Mouse (Mus musculus): ENCODE measurements at regions not wholly inside any gene's neighbourhood (a gene's known extent, or its start where the extent isn't known, plus 50 kb on each side); places are given as distances from the start of the nearest gene placed in this dataset.

GRCm38 (mm10) chr12:68827549-68828249 lies 331.3 kb downstream of the Rps29 start:
- Histone ChIP-seq H3K4me1 (ENCODE audit: control insufficient read depth in 1 of 2, insufficient read depth in 2 of 2) (peaks cover 0 to 9% of the 10 kb centered on the region in 2 experiments; a peak in 1 of 4 replicates), H3K9me3 (replicated peaks; ENCODE audit: low read length) (no peaks in the 10 kb centered on the region), H3K4me3 (replicated peaks in 1 of 3; ENCODE audit: low read depth in 2 of 3, low read length in 2 of 3, poor library complexity in 1 of 3) (no peak overlapping the region), H3K9ac (ENCODE audit: insufficient read depth, low read depth) (no peak overlapping the region), H3K27ac (ENCODE audit: insufficient read depth, low read depth) (no peak overlapping the region), H3K27me3 (replicated peaks) (no peaks in the 10 kb centered on the region), H3K79me2 (replicated peaks; ENCODE audit: control insufficient read depth, extremely low read depth, insufficient read depth, poor library complexity, severe bottlenecking) (no peaks in the 10 kb centered on the region), H3K4me2 (ENCODE audit: insufficient read depth, low read depth, poor library complexity, severe bottlenecking) (no peak overlapping the region), H3K36me3 (replicated peaks in 1 of 2; ENCODE audit: control insufficient read depth in 1 of 2, insufficient read depth in 1 of 2, low read length in 1 of 2) (no peaks in the 10 kb centered on the region)
- dilution Hi-C loops (cut with MboI; ENCODE audit: extremely low pct_ligation_motif_present, extremely low pct_unique_long_range_greater_than_20kb, low sequenced_read_pairs), result no loop called here
- TF ChIP-seq ZMIZ1 (IDR thresholded peaks at IDR 0.05; ENCODE audit: low read depth, low read length) (no peak), TCF12 (IDR thresholded peaks at IDR 0.05; ENCODE audit: low read depth, low read length) (no peak), JUN (IDR thresholded peaks at IDR 0.05; ENCODE audit: insufficient read depth, low read depth, low read length) (no peak), KAT2A (IDR thresholded peaks at IDR 0.05; ENCODE audit: insufficient replicate concordance, low read length) (no peak), SIN3A (IDR thresholded peaks at IDR 0.05; ENCODE audit: low read length) (no peak), TBP (conservative IDR thresholded peaks at IDR 0.05; ENCODE audit: low read depth, low read length) (no peak), POLR2AphosphoS2 (IDR thresholded peaks at IDR 0.05; ENCODE audit: low read depth, low read length) (no peak), POLR2A (IDR thresholded peaks at IDR 0.05; ENCODE audit: low read depth, low read length) (no peak), JUND (conservative IDR thresholded peaks at IDR 0.05; ENCODE audit: low read depth, low read length) (no peak), UBTF (IDR thresholded peaks at IDR 0.05; ENCODE audit: low read depth, low read length) (no peak)
- in situ Hi-C loops (cut with MboI; ENCODE audit: low pct_ligation_motif_present, low pct_unique_long_range_greater_than_20kb, low sequenced_read_pairs), result no loop called here
- DNase-seq (ENCODE audit: extremely low read depth), result no peak

DNA sequence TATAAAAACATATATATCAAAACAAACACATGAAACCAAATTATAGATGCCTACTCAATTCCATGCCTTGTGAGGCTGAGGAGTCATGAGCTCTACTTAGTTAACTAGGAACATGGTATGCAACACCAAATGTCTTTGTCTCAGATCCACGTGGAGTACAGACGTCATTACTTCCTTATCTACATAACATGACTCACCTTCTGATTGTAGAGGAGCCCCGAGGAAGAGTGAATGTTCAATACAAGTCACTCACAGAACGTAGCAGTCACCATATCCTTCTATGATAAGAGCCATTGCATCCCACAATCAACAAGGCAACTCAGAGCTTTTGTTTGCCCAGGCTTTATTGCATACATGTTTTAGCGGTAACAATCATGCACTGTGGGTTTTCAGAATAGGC lies 364.6 kb downstream of the Rps29 start:
- H3K79me2 ChIP-seq (replicated peaks; ENCODE audit: control insufficient read depth, extremely low read depth, insufficient read depth, poor library complexity, severe bottlenecking), result no peaks in the 10 kb centered on the region
- dilution Hi-C loops (cut with MboI; ENCODE audit: extremely low pct_ligation_motif_present, extremely low pct_unique_long_range_greater_than_20kb, low sequenced_read_pairs) (no loop called here), in situ Hi-C loops (cut with MboI; ENCODE audit: low pct_ligation_motif_present, low pct_unique_long_range_greater_than_20kb, low sequenced_read_pairs) (no loop called here)
- no peak for TF ChIP-seq IRF4 (IDR thresholded peaks at IDR 0.05; ENCODE audit: low read depth, low read length)
- TF ChIP-seq TCF12 (IDR thresholded peaks at IDR 0.05; ENCODE audit: low read depth, low read length), result no peak
- no peak for TF ChIP-seq MAZ (IDR thresholded peaks at IDR 0.05; ENCODE audit: low read depth, low read length)
- no peak for TF ChIP-seq UBTF (IDR thresholded peaks at IDR 0.05; ENCODE audit: low read depth, low read length)
- no peak for TF ChIP-seq RAD21 (IDR thresholded peaks at IDR 0.05; ENCODE audit: low read depth, low read length)
- H3K27ac ChIP-seq (ENCODE audit: insufficient read depth, low read depth), result no peak overlapping the region
- no peaks in the 10 kb centered on the region for H3K36me3 ChIP-seq (replicated peaks in 1 of 2; ENCODE audit: control insufficient read depth in 1 of 2, insufficient read depth in 1 of 2, low read length in 1 of 2)
- no peaks in the 10 kb centered on the region for H3K27me3 ChIP-seq (replicated peaks)
- peak; percentile 3 for DNase-seq (ENCODE audit: extremely low read depth)
- no peaks in the 10 kb centered on the region for H3K4me1 ChIP-seq (ENCODE audit: control insufficient read depth in 1 of 2, insufficient read depth in 2 of 2)
- no peak overlapping the region for H3K9ac ChIP-seq (ENCODE audit: insufficient read depth, low read depth)
- no peaks in the 10 kb centered on the region for H3K9me3 ChIP-seq (replicated peaks; ENCODE audit: low read length)
- H3K4me3 ChIP-seq (replicated peaks in 1 of 3; ENCODE audit: low read depth in 2 of 3, low read length in 2 of 3, poor library complexity in 1 of 3), result no peak overlapping the region
- no peak overlapping the region for H3K4me2 ChIP-seq (ENCODE audit: insufficient read depth, low read depth, poor library complexity, severe bottlenecking)

- in situ Hi-C loops (cut with MboI; ENCODE audit: low pct_ligation_motif_present, low pct_unique_long_range_greater_than_20kb, low sequenced_read_pairs) (no loop called here), dilution Hi-C loops (cut with MboI; ENCODE audit: extremely low pct_ligation_motif_present, extremely low pct_unique_long_range_greater_than_20kb, low sequenced_read_pairs) (no loop called here)
- DNase-seq (ENCODE audit: extremely low read depth), result no peak
- Histone ChIP-seq H3K27ac (ENCODE audit: insufficient read depth, low read depth) (no peak overlapping the region), H3K4me1 (ENCODE audit: control insufficient read depth in 1 of 2, insufficient read depth in 2 of 2) (no peaks in the 10 kb centered on the region), H3K4me2 (ENCODE audit: insufficient read depth, low read depth, poor library complexity, severe bottlenecking) (no peak overlapping the region), H3K79me2 (replicated peaks; ENCODE audit: control insufficient read depth, extremely low read depth, insufficient read depth, poor library complexity, severe bottlenecking) (no peaks in the 10 kb centered on the region), H3K27me3 (replicated peaks) (no peaks in the 10 kb centered on the region), H3K9me3 (replicated peaks; ENCODE audit: low read length) (no peaks in the 10 kb centered on the region), H3K36me3 (replicated peaks in 1 of 2; ENCODE audit: control insufficient read depth in 1 of 2, insufficient read depth in 1 of 2, low read length in 1 of 2) (no peaks in the 10 kb centered on the region), H3K4me3 (replicated peaks in 1 of 3; ENCODE audit: low read depth in 2 of 3, low read length in 2 of 3, poor library complexity in 1 of 3) (no peak overlapping the region), H3K9ac (ENCODE audit: insufficient read depth, low read depth) (no peak overlapping the region)
- TF ChIP-seq CHD2 (IDR thresholded peaks at IDR 0.05; ENCODE audit: low read length) (no peak), MYC (IDR thresholded peaks at IDR 0.05; ENCODE audit: low read depth, low read length) (no peak), NELFE (IDR thresholded peaks at IDR 0.05; ENCODE audit: low read depth, low read length) (no peak), E2F4 (IDR thresholded peaks at IDR 0.05; ENCODE audit: insufficient replicate concordance, low read depth, low read length) (no peak), POLR2AphosphoS2 (IDR thresholded peaks at IDR 0.05; ENCODE audit: low read depth, low read length) (no peak), ETS1 (conservative IDR thresholded peaks at IDR 0.05; ENCODE audit: low read depth, low read length) (no peak), USF2 (conservative IDR thresholded peaks at IDR 0.05; ENCODE audit: low read depth, low read length) (no peak), TCF12 (IDR thresholded peaks at IDR 0.05; ENCODE audit: low read depth, low read length) (no peak), MEF2A (IDR thresholded peaks at IDR 0.05; ENCODE audit: borderline replicate concordance, low read depth, low read length) (no peak), ZKSCAN1 (IDR thresholded peaks at IDR 0.05; ENCODE audit: borderline replicate concordance, low read depth, low read length) (no peak), TBP (conservative IDR thresholded peaks at IDR 0.05; ENCODE audit: low read depth, low read length) (no peak), MAFK (IDR thresholded peaks at IDR 0.05; ENCODE audit: insufficient replicate concordance, low read length) (no peak), MXI1 (IDR thresholded peaks at IDR 0.05; ENCODE audit: low read depth, low read length) (no peak), POLR2A (IDR thresholded peaks at IDR 0.05; ENCODE audit: low read depth, low read length) (no peak)
Observed at GRCm38 (mm10) chr12:68783636-68784035, 375.4 kb downstream of the Rps29 start.
